Mouse (Mus musculus) adipocyte (in vitro differentiated cells): ENCODE results near the gene Pard3.

Experiments used
- DNase-seq: peaks from one replicate; pipeline ENCODE4 v3.0.0-alpha.2; 2016; ENCODE audit warnings: low spot score

The Pard3 gene

GRCm38 (mm10) chr8:127546161-127546560 lies 482.5 kb downstream of the Pard3 start:
- no peak for DNase-seq

GRCm38 (mm10) chr8:127550928-127551327 lies 487.2 kb downstream of the Pard3 start:
- DNase-seq: no peak

- DNase-seq: no peak
Measured at GRCm38 (mm10) chr8:127552161-127552595, 488.5 kb downstream of the Pard3 start.

GRCm38 (mm10) chr8:127552836-127553235 lies 489.1 kb downstream of the Pard3 start:
- DNase-seq: no peak

GRCm38 (mm10) chr8:127553582-127553981 lies 489.9 kb downstream of the Pard3 start:
- no peak for DNase-seq

GRCm38 (mm10) chr8:127555795-127556194 lies 492.1 kb downstream of the Pard3 start:
- no peak for DNase-seq

GRCm38 (mm10) chr8:127556964-127557363 lies 493.3 kb downstream of the Pard3 start:
- DNase-seq: no peak

- DNase-seq: no peak
Measured at GRCm38 (mm10) chr8:127557566-127557965, 493.9 kb downstream of the Pard3 start.

- DNase-seq: no peak
Measured at GRCm38 (mm10) chr8:127563634-127564033, 499.9 kb downstream of the Pard3 start.

GRCm38 (mm10) chr8:127564426-127564825 lies 500.7 kb downstream of the Pard3 start:
- no peak for DNase-seq

- DNase-seq: no peak
Measured at GRCm38 (mm10) chr8:127569212-127569611, 505.5 kb downstream of the Pard3 start.

GRCm38 (mm10) chr8:127570527-127570926 lies 506.8 kb downstream of the Pard3 start:
- no peak for DNase-seq

GRCm38 (mm10) chr8:127572493-127572892 lies 508.8 kb downstream of the Pard3 start:
- DNase-seq: no peak

- DNase-seq: no peak
Measured at GRCm38 (mm10) chr8:127576657-127577056, 513.0 kb downstream of the Pard3 start.

GRCm38 (mm10) chr8:127577656-127578055 lies 514.0 kb downstream of the Pard3 start:
- DNase-seq: no peak

GRCm38 (mm10) chr8:127579436-127579835 lies 515.7 kb downstream of the Pard3 start:
- DNase-seq: no peak

GRCm38 (mm10) chr8:127583429-127583828 lies 519.7 kb downstream of the Pard3 start:
- no peak for DNase-seq

GRCm38 (mm10) chr8:127585618-127586017 lies 521.9 kb downstream of the Pard3 start:
- no peak for DNase-seq

GRCm38 (mm10) chr8:127586681-127587080 lies 523.0 kb downstream of the Pard3 start:
- no peak for DNase-seq

- peak; percentile 12 for DNase-seq
Measured at GRCm38 (mm10) chr8:127588313-127588712, 524.6 kb downstream of the Pard3 start.

- DNase-seq: peak; percentile 46
Measured at GRCm38 (mm10) chr8:127589291-127589690, 525.6 kb downstream of the Pard3 start.

GRCm38 (mm10) chr8:127590674-127591186 lies 527.0 kb downstream of the Pard3 start:
- no peak for DNase-seq

GRCm38 (mm10) chr8:127592648-127593574 lies 529.2 kb downstream of the Pard3 start:
- DNase-seq: no peak
